Mouse (Mus musculus) liver, postnatal 0 days (tissue): ENCODE results near the gene Tmem95. TPM values are rescaled to one million over a fixed set of nuclear protein-coding genes. Genes with fewer than 3 reads are reported as not detected.

Experiments
- ATAC-seq: fragments of 200-750 bp; cut with Nextera tagmentation; 2 replicates; pipeline ENCODE4 v1.8.0; 2017; ENCODE audit warnings: mild to moderate bottlenecking, moderate library complexity
- DNase-seq: peaks from one replicate; pipeline ENCODE4 v3.0.0-alpha.2; 2016
- H3K27ac ChIP-seq: fragments of 300-500 bp; sonication (generic); 2 replicates; pipeline ENCODE4 v1.5.1; 2014; ENCODE audit warnings: antibody characterized with exemption, moderate library complexity, mild to moderate bottlenecking, low read depth
- H3K27me3 ChIP-seq: fragments of 300-500 bp; sonication (generic); 2 replicates; pipeline ENCODE4 v1.6.1; 2014; ENCODE audit warnings: low read length, control low read depth, mixed read lengths; ENCODE audit not compliant: insufficient read depth
- H3K36me3 ChIP-seq: fragments of 300-500 bp; sonication (generic); replicated peaks from 2 replicates; pipeline ENCODE4 v1.6.1; 2014; ENCODE audit warnings: mild to moderate bottlenecking, control low read depth, low read length, moderate library complexity, mixed read lengths; ENCODE audit not compliant: insufficient read depth
- H3K4me1 ChIP-seq: fragments of 300-500 bp; sonication (generic); 2 replicates; pipeline ENCODE4 v1.6.1; 2014; ENCODE audit warnings: antibody characterized with exemption, mild to moderate bottlenecking, control low read depth; ENCODE audit not compliant: insufficient read depth
- H3K4me2 ChIP-seq: fragments of 300-500 bp; sonication (generic); 2 replicates; pipeline ENCODE4 v1.6.1; 2014; ENCODE audit warnings: low read depth, mild to moderate bottlenecking, low read length, moderate library complexity, mixed read lengths
- H3K4me3 ChIP-seq: fragments of 300-500 bp; sonication (generic); 2 replicates; pipeline ENCODE4 v1.5.1; 2014; ENCODE audit warnings: low read depth, low read length
- H3K9ac ChIP-seq: fragments of 300-500 bp; sonication (generic); replicated peaks from 2 replicates; pipeline ENCODE4 v1.6.1; 2014; ENCODE audit warnings: mild to moderate bottlenecking, moderate library complexity
- H3K9me3 ChIP-seq: fragments of 300-500 bp; sonication (generic); 2 replicates; pipeline ENCODE4 v1.6.1; 2016; ENCODE audit warnings: mild to moderate bottlenecking, control low read depth, low read length, mixed read lengths
- CTCF ChIP-seq: sonication (generic); IDR thresholded peaks from 2 replicates; pipeline ENCODE4 v1.5.1; 2016; ENCODE audit warnings: antibody characterized with exemption, low read depth
- EP300 ChIP-seq: IDR thresholded peaks from 2 replicates; pipeline ENCODE4 v1.6.1; 2016; ENCODE audit warnings: antibody characterized with exemption, low read depth, mild to moderate bottlenecking
- WGBS: fragments of 180-500 bp; shearing (Covaris S2); extraction: QIAGEN DNeasy Blood & Tissue Kit; methylation state at CpG from one replicate; pipeline ENCODE4 v1.1.7; 2014; ENCODE audit not compliant: insufficient replicate concordance; 5-methylcytosine and 5-hydroxymethylcytosine counted together
- polyA plus RNA-seq: library from polyadenylated mRNA; unstranded; fragments of >200 nt; fragmentation: Nextera tagmentation; extraction: Ambion mirVana; gene quantifications from 2 replicates; pipeline ENCODE4 v1.2.1, GENCODE M21; 2015

Gene Tmem95
- polyA plus RNA-seq, 1 experiment from 2014 or later, result not detected

- 34% methylated on average over 16 of the region's 16 CpGs for WGBS
- ATAC-seq (peak; percentile 17; the same call in 1 of the 2 replicates), DNase-seq (peak; percentile 71)
- peaks cover 5% of the 10 kb centered on the region; the same call in 1 of the 2 replicates for H3K27me3 ChIP-seq
- H3K9ac ChIP-seq, result no peak overlapping the region; the same call in 1 of the 2 replicates
- no peaks in the 10 kb centered on the region for H3K9me3 ChIP-seq
- peak overlapping the region; percentile 45 for H3K4me2 ChIP-seq
- no peak for TF ChIP-seq EP300
- TF ChIP-seq CTCF, result peak; percentile 83
- peaks cover 49% of the 10 kb centered on the region for H3K4me1 ChIP-seq
- peaks cover 19% of the 10 kb centered on the region for H3K36me3 ChIP-seq
- no peak overlapping the region for H3K4me3 ChIP-seq
- H3K27ac ChIP-seq, result peak overlapping the region; percentile 84; the same call in 1 of the 2 replicates
Observed at GRCm38 (mm10) chr11:69855347-69855746, 22.5 kb downstream of the Tmem95 start.

GRCm38 (mm10) chr11:69854680-69855079, 23.1 kb downstream of the Tmem95 start:
- H3K4me2 ChIP-seq, result peak overlapping the region; percentile 45
- H3K9ac ChIP-seq, result no peak overlapping the region

GRCm38 (mm10) chr11:69853994-69854393, 23.8 kb downstream of the Tmem95 start:
- Histone ChIP-seq H3K27ac (peak overlapping the region; percentile 84), H3K4me2 (peak overlapping the region; percentile 53), H3K9ac (peak overlapping the region; percentile 54)

More at GRCm38 (mm10) chr11:69854680-69855079, 23.1 kb downstream of the Tmem95 start:
- no peak for ATAC-seq
- H3K4me3 ChIP-seq, result no peak overlapping the region
- 62% methylated on average over 10 of the region's 10 CpGs for WGBS
- peak; percentile 17 for DNase-seq
- TF ChIP-seq EP300, result no peak
- no peak for TF ChIP-seq CTCF
- peaks cover 25% of the 10 kb centered on the region for H3K36me3 ChIP-seq
- H3K4me1 ChIP-seq, result peaks cover 56% of the 10 kb centered on the region
- peaks cover 5% of the 10 kb centered on the region; the same call in 1 of the 2 replicates for H3K27me3 ChIP-seq
- H3K27ac ChIP-seq, result peak overlapping the region; percentile 84
- H3K9me3 ChIP-seq, result no peaks in the 10 kb centered on the region

GRCm38 (mm10) chr11:69850754-69851153, 27.1 kb downstream of the Tmem95 start:
- no peak for TF ChIP-seq CTCF
- TF ChIP-seq EP300, result no peak
- 40% methylated on average over 8 of the region's 8 CpGs for WGBS
- H3K27me3 ChIP-seq, result no peaks in the 10 kb centered on the region
- no peaks in the 10 kb centered on the region for H3K9me3 ChIP-seq
- peaks cover 37% of the 10 kb centered on the region for H3K36me3 ChIP-seq
- peak overlapping the region; percentile 29; the same call in 1 of the 2 replicates for H3K4me2 ChIP-seq
- ATAC-seq (no peak), DNase-seq (peak; percentile 25)
- H3K4me1 ChIP-seq, result peaks cover 76% of the 10 kb centered on the region
- H3K4me3 ChIP-seq, result no peak overlapping the region
- H3K27ac ChIP-seq, result peak overlapping the region; percentile 76
- H3K9ac ChIP-seq, result no peak overlapping the region

More at GRCm38 (mm10) chr11:69853994-69854393, 23.8 kb downstream of the Tmem95 start:
- peaks cover 5% of the 10 kb centered on the region; the same call in 1 of the 2 replicates for H3K27me3 ChIP-seq
- peak overlapping the region; percentile 1 for H3K4me3 ChIP-seq
- ATAC-seq (peak; percentile 92), DNase-seq (peak; percentile 86)
- peaks cover 59% of the 10 kb centered on the region for H3K4me1 ChIP-seq
- 28% methylated on average over 7 of the region's 7 CpGs for WGBS
- TF ChIP-seq CTCF (no peak), EP300 (peak; percentile 98)
- H3K9me3 ChIP-seq, result no peaks in the 10 kb centered on the region
- H3K36me3 ChIP-seq, result peaks cover 32% of the 10 kb centered on the region

GRCm38 (mm10) chr11:69849884-69850283, 27.9 kb downstream of the Tmem95 start:
- H3K4me1 ChIP-seq, result peaks cover 75% of the 10 kb centered on the region
- peaks cover 37% of the 10 kb centered on the region for H3K36me3 ChIP-seq
- H3K9ac ChIP-seq, result no peak overlapping the region
- no peaks in the 10 kb centered on the region for H3K27me3 ChIP-seq
- peak overlapping the region; percentile 76 for H3K27ac ChIP-seq
- ATAC-seq (no peak), DNase-seq (no peak)
- H3K4me3 ChIP-seq, result no peak overlapping the region
- 0 out of 2 replicates have a peak overlapping the region, but pooled peaks have one; percentile 7 for H3K4me2 ChIP-seq
- no peak for TF ChIP-seq EP300
- TF ChIP-seq CTCF, result no peak
- no peaks in the 10 kb centered on the region for H3K9me3 ChIP-seq
- WGBS, result 79% methylated on average over 15 of the region's 15 CpGs

- ATAC-seq (no peak), DNase-seq (no peak)
- Histone ChIP-seq H3K36me3 (peaks cover 37% of the 10 kb centered on the region), H3K27ac (peak overlapping the region; percentile 76), H3K4me1 (peaks cover 69% of the 10 kb centered on the region), H3K4me2 (peak overlapping the region; percentile 19; the same call in 1 of the 2 replicates), H3K27me3 (no peaks in the 10 kb centered on the region), H3K4me3 (no peak overlapping the region), H3K9me3 (no peaks in the 10 kb centered on the region), H3K9ac (no peak overlapping the region)
- 60% methylated on average over 9 of the region's 9 CpGs for WGBS
- TF ChIP-seq EP300 (no peak), CTCF (no peak)
Observed at GRCm38 (mm10) chr11:69849128-69849527, 28.7 kb downstream of the Tmem95 start.
